Mouse (Mus musculus) heart, postnatal 10 days (tissue): ENCODE data around the gene Plvap. TPM values are rescaled to one million over a fixed set of nuclear protein-coding genes. Genes with fewer than 3 reads are reported as not detected.

Source experiments
- total RNA-seq, 2 experiments: library from RNA; stranded (reverse); gene quantifications; 2 replicates each; pipeline ENCODE4 v1.2.3; 2021

Plvap gene
- total RNA-seq, 2 experiments from 2014 or later, result 21.8 to 22.0 TPM

Other genes with a start within 250 kb of the Plvap start
- 10 to 100 TPM; 41.0 to 43.5 TPM for gene Myo9b, start 239.0 kb downstream of the Plvap start, total RNA-seq
- 10 to 100 TPM; 38.9 to 52.7 TPM for gene Haus8, start 238.8 kb downstream of the Plvap start, total RNA-seq
- gene Use1, start 144.9 kb downstream of the Plvap start, total RNA-seq, result 100 to 1,000 TPM; 110 to 116 TPM
- gene Ocel1, start 140.5 kb downstream of the Plvap start, total RNA-seq, result 10 to 100 TPM; 10.8 to 11.3 TPM
- 10 to 100 TPM; 57.8 to 60.1 TPM for gene Nr2f6, start 129.8 kb downstream of the Plvap start, total RNA-seq
- gene Ushbp1, start 116.0 kb downstream of the Plvap start, total RNA-seq, result 10 to 100 TPM; 38.0 to 42.7 TPM
- gene Babam1, start 114.9 kb downstream of the Plvap start, total RNA-seq, result 10 to 100 TPM; 65.1 to 65.7 TPM
- gene Ankle1, start 105.7 kb downstream of the Plvap start, total RNA-seq, result 1 to 10 TPM; 2.8 to 3.4 TPM
- 10 to 100 TPM; 31.7 to 34.6 TPM for gene Abhd8, start 48.1 kb downstream of the Plvap start, total RNA-seq
- gene Mrpl34, start 46.8 kb downstream of the Plvap start, total RNA-seq, result 100 to 1,000 TPM; 103 to 116 TPM
- gene Dda1, start 42.6 kb downstream of the Plvap start, total RNA-seq, result 10 to 100 TPM; 37.8 to 39.1 TPM
- gene Ano8, start 25.8 kb downstream of the Plvap start, total RNA-seq, result 10 to 100 TPM; 14.6 to 15.3 TPM
- 10 to 100 TPM; 19.7 to 22.1 TPM for gene Gtpbp3, start 23.6 kb downstream of the Plvap start, total RNA-seq
- under 1 TPM in 1 of 2 experiments, not detected in 1; 0.17 TPM for gene Ccdc194, start 14.0 kb upstream of the Plvap start, total RNA-seq
- gene Bst2, start 25.7 kb upstream of the Plvap start, total RNA-seq, result 10 to 100 TPM; 13.0 to 13.5 TPM
- 10 to 100 TPM; 30.2 to 32.5 TPM for gene Mvb12a, start 31.2 kb upstream of the Plvap start, total RNA-seq
- under 1 TPM in 1 of 2 experiments, not detected in 1; 0.27 TPM for gene Tmem221, start 47.1 kb upstream of the Plvap start, total RNA-seq
- under 1 TPM in 1 of 2 experiments, not detected in 1; 0.12 TPM for gene Nxnl1, start 54.8 kb upstream of the Plvap start, total RNA-seq
- gene Slc27a1, start 57.1 kb upstream of the Plvap start, total RNA-seq, result 100 to 1,000 TPM; 118 to 120 TPM
- gene Pgls, start 80.4 kb upstream of the Plvap start, total RNA-seq, result 10 to 100 TPM; 78.8 to 87.3 TPM
- gene Fam129c, start 85.9 kb upstream of the Plvap start, total RNA-seq, result 1 to 10 TPM in 1 of 2 experiments, under 1 TPM in 1; 0.81 to 1.3 TPM
- gene Colgalt1, start 99.2 kb upstream of the Plvap start, total RNA-seq, result 10 to 100 TPM; 46.3 to 54.9 TPM
- 1 to 10 TPM; 1.1 to 1.5 TPM for gene Unc13a, start 160.0 kb upstream of the Plvap start, total RNA-seq
- 10 to 100 TPM; 14.3 to 15.0 TPM for gene Jak3, start 164.5 kb upstream of the Plvap start, total RNA-seq
- 1 to 10 TPM; 5.1 to 5.4 TPM for gene Insl3, start 177.5 kb upstream of the Plvap start, total RNA-seq
- gene B3gnt3, start 190.0 kb upstream of the Plvap start, total RNA-seq, result 10 to 100 TPM; 12.0 to 12.2 TPM
- 1 to 10 TPM; 1.3 to 2.4 TPM for gene Fcho1, start 214.0 kb upstream of the Plvap start, total RNA-seq